Mouse (Mus musculus) ES-E14 (cell line): ENCODE results near the gene Plcxd2. TPM values are rescaled to one million over a fixed set of nuclear protein-coding genes. Genes with fewer than 3 reads are reported as not detected.

Experiments used
- DNase-seq: peaks from one replicate; pipeline ENCODE4 v3.0.0-alpha.2; 2013; ENCODE audit warnings: low read depth, low spot score
- H3K27ac ChIP-seq: 2 replicates; pipeline ENCODE4 v1.5.1; 2012; ENCODE audit warnings: low read depth, mild to moderate bottlenecking, low read length, moderate library complexity, mixed read lengths; ENCODE audit not compliant: poor library complexity, insufficient read depth, severe bottlenecking
- H3K36me3 ChIP-seq: 2 replicates; pipeline ENCODE4 v1.6.1; 2012; ENCODE audit warnings: mild to moderate bottlenecking, low read length, moderate library complexity, mixed read lengths; ENCODE audit not compliant: control insufficient read depth, poor library complexity, insufficient read depth, severe bottlenecking
- H3K4me1 ChIP-seq, 2 experiments: fragments of 150-350 bp in 1 of 2; sonication (generic) in 1 of 2; 2 replicates each; pipeline ENCODE4 v1.6.1; 2012; ENCODE audit warnings: low read length in 2 of 2, mild to moderate bottlenecking in 1 of 2, mixed read lengths in 1 of 2; ENCODE audit not compliant: control insufficient read depth in 2 of 2, insufficient read depth in 2 of 2, poor library complexity in 1 of 2
- H3K4me3 ChIP-seq, 2 experiments: fragments of 150-350 bp in 1 of 2; sonication (generic) in 1 of 2; 2 replicates each; pipeline ENCODE4 v1.5.1; 2012; ENCODE audit warnings: low read length in 2 of 2, low read depth in 1 of 2, mild to moderate bottlenecking in 1 of 2, mixed read lengths in 1 of 2; ENCODE audit not compliant: insufficient read depth in 1 of 2, poor library complexity in 1 of 2, severe bottlenecking in 1 of 2
- H3K9ac ChIP-seq: 2 replicates; pipeline ENCODE4 v1.6.1; 2012; ENCODE audit warnings: low read depth, mild to moderate bottlenecking, low read length, mixed read lengths; ENCODE audit not compliant: poor library complexity, insufficient read depth, severe bottlenecking
- H3K9me3 ChIP-seq: fragments of 150-350 bp; sonication (generic); 2 replicates; pipeline ENCODE4 v1.6.1; 2012; ENCODE audit warnings: low read depth, mild to moderate bottlenecking, low read length; ENCODE audit not compliant: control insufficient read depth, insufficient read depth
- CHD2 ChIP-seq: IDR thresholded peaks from 2 replicates; pipeline ENCODE4 v1.6.1; 2014; ENCODE audit warnings: mild to moderate bottlenecking, low read depth, low read length, inconsistent platforms
- HCFC1 ChIP-seq: IDR thresholded peaks from 2 replicates; pipeline ENCODE4 v1.6.1; 2012; ENCODE audit warnings: low read length, inconsistent platforms, borderline replicate concordance; ENCODE audit not compliant: insufficient read depth
- MAFK ChIP-seq: IDR thresholded peaks from 2 replicates; pipeline ENCODE4 v1.6.1; 2014; ENCODE audit warnings: mild to moderate bottlenecking, low read depth, low read length, inconsistent platforms; ENCODE audit not compliant: insufficient read depth
- ZC3H11A ChIP-seq: IDR thresholded peaks from 2 replicates; pipeline ENCODE4 v1.6.1; 2012; ENCODE audit warnings: low read depth, mild to moderate bottlenecking, inconsistent platforms, low read length, borderline replicate concordance
- ZNF384 ChIP-seq: IDR thresholded peaks from 2 replicates; pipeline ENCODE4 v1.6.1; 2012; ENCODE audit warnings: low read depth, low read length, inconsistent platforms
- in situ Hi-C, 2 experiments: fragments of 600-800 bp; cut with MboI; formaldehyde crosslinking; loops; one replicate each; pipeline ENCODE4 v1.15.1; 2025; ENCODE audit warnings: low sequenced_read_pairs in 2 of 2, inconsistent platforms in 1 of 2; ENCODE audit not compliant: unreplicated experiment in 2 of 2
- total RNA-seq: library from RNA; depleted of rRNA; stranded (reverse); fragments of 300-350 nt; gene quantifications from 2 replicates; pipeline ENCODE4 v1.2.3, GENCODE M21; 2012

Plcxd2 gene
- total RNA-seq, 1 experiment: 3.3 TPM

GRCm38 (mm10) chr16:45999374-46000191 lies 10.4 kb downstream of the Plcxd2 start:
- Histone ChIP-seq H3K4me3 (no peak overlapping the region), H3K4me1 (no peaks in the 10 kb centered on the region), H3K9me3 (no peaks in the 10 kb centered on the region), H3K9ac (no peak overlapping the region), H3K27ac (no peak overlapping the region), H3K36me3 (no peaks in the 10 kb centered on the region)
- TF ChIP-seq ZNF384: no peak
- no peak for TF ChIP-seq ZC3H11A
- no peak for TF ChIP-seq MAFK
- no peak for TF ChIP-seq CHD2
- no peak for TF ChIP-seq HCFC1
- DNase-seq: no peak
- in situ Hi-C loops: no loop called here

- TF ChIP-seq CHD2: no peak
- no peak for TF ChIP-seq MAFK
- TF ChIP-seq ZNF384: no peak
- H3K9me3 ChIP-seq: no peaks in the 10 kb centered on the region
- no peak overlapping the region for H3K9ac ChIP-seq
- DNase-seq: no peak
- H3K27ac ChIP-seq: no peak overlapping the region
- no peak overlapping the region for H3K4me3 ChIP-seq
- H3K36me3 ChIP-seq: no peaks in the 10 kb centered on the region
- H3K4me1 ChIP-seq: no peaks in the 10 kb centered on the region
- in situ Hi-C loops: no loop called here
These were observed 11.8 kb downstream of the Plcxd2 start for GRCm38 (mm10) chr16:45998231-45998630.

- no peak overlapping the region for H3K27ac ChIP-seq
- no peak overlapping the region for H3K4me3 ChIP-seq
- no peaks in the 10 kb centered on the region for H3K36me3 ChIP-seq
- in situ Hi-C loops: no loop called here
- peak; percentile 62; the same call in 1 of the 2 replicates for TF ChIP-seq ZNF384
- TF ChIP-seq MAFK: no peak
- DNase-seq: no peak
- H3K9ac ChIP-seq: no peak overlapping the region
- H3K4me1 ChIP-seq: no peaks in the 10 kb centered on the region
- no peaks in the 10 kb centered on the region for H3K9me3 ChIP-seq
These were observed 18.9 kb downstream of the Plcxd2 start for GRCm38 (mm10) chr16:45990901-45991676.

GRCm38 (mm10) chr16:45986236-45986635 lies 23.8 kb downstream of the Plcxd2 start:
- H3K4me1 ChIP-seq: no peaks in the 10 kb centered on the region
- TF ChIP-seq CHD2 (no peak), ZC3H11A (no peak), HCFC1 (no peak), ZNF384 (no peak), MAFK (no peak)
- H3K9me3 ChIP-seq: no peaks in the 10 kb centered on the region
- in situ Hi-C loops: no loop called here
- no peak overlapping the region for H3K4me3 ChIP-seq
- no peak overlapping the region for H3K9ac ChIP-seq
- H3K27ac ChIP-seq: no peak overlapping the region
- DNase-seq: no peak
- no peaks in the 10 kb centered on the region for H3K36me3 ChIP-seq
